Mouse (Mus musculus) right cerebral cortex, postnatal 10 days (tissue): ENCODE measurements around the gene Bpifb2.
A peak's percentile ranks its signal among the peaks of the same experiment; 100 is the strongest.
"Not testable (repeated sequence)": the region's sequence is repeated elsewhere in the genome, so short reads cannot be mapped to it uniquely, and the experiment has no call there.

Experiments
- DNase-seq, 2 experiments: peaks; one replicate each; pipeline ENCODE4 v3.0.0; 2021; ENCODE audit warnings: low spot score in 2 of 2

Gene Bpifb2

DNA sequence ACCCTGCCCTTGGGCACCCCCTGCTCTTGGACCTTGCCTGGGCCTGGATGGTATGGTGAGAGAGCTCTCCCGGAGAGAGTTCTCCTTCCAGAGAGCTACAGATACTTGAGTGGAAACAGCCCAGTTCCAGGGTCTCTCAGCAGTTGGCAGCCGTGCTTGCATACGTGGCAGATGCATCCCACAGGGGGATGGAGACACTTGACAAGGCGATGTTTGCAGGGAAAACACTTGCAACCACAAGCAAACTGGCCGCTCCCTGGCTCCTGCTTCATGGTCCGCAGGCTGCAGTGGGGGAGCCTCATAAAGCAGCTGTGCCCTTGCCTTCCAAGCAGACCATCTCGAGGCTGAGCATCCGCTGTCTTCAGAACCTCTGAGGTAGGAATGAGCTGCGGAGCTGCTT is at the start of gene Bpifb2:
Gene Bpifb2, plus strand, starts transcription at position 301 of the 400 bp plus-strand sequence.
- DNase-seq = no peak

DNA sequence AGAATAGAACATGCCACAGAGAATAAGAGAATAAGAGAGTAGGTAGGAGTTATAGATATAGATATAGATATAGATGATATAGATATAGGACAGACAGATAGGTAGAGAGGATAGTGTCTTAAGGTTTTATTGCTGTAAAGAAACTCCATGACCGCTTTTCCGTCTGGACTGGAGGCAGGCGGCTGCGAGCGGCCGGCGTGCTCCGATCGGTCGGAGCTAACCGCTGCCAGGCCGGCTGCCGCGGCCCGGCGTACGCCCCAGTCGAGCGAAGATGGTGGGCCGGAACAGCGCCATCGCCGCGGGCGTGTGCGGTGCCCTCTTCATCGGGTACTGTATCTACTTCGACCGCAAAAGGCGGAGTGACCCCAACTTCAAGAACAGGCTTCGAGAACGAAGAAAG is 48.9 kb upstream of the Bpifb2 start:
- not testable (repeated sequence) for DNase-seq

DNA sequence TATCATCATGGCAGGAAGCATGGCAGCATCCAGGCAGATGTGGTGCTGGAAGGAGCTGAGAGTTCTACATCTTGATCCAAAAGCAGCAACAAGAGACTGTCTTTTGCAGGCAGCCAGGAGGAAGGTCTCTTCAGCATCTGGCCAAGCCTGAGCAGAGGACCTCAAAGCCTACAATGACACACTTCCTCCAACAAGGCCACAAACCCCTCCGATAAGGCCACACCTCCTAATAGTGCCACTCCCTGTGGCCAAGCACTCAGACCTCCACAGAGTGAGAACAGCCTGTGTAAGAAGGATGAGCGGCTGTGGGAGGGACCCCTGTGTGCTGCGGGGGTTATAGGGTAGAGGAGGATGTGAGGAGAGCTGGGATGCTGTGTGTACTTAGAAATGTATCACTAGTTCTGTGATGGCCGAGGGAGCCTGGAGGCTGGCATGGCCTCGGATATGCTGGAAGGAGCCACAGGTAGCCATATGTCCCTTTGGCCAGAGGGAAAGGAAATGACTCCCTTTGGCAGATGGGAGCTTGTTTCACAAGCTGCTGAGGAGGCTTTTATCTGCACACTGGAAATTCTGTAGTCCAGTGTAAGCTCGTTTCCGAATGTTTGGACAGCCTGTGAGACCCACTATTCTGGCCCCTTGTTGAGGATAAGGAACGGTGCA is 47.5 kb upstream of the Bpifb2 start:
- DNase-seq = no peak

DNA sequence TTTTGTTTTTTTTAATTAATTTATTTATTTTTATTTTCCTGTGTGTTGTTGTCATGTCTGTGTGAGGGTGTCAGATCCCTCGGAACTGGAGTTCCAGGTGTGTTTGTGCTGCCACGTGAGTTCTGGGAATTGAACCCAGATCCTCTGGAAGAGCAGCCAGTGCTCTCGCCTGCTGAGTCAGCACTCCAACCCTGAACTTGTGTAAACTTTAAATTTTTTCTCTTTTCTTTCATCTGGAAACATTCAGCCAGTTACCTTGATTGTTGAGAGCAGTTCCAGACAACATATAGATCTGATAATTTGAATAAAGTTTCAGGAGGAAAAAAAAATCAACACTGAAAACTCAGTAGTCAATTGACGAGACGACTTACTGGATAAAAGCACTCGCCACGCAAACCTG is 46.1 kb upstream of the Bpifb2 start:
- DNase-seq = no peak

DNA sequence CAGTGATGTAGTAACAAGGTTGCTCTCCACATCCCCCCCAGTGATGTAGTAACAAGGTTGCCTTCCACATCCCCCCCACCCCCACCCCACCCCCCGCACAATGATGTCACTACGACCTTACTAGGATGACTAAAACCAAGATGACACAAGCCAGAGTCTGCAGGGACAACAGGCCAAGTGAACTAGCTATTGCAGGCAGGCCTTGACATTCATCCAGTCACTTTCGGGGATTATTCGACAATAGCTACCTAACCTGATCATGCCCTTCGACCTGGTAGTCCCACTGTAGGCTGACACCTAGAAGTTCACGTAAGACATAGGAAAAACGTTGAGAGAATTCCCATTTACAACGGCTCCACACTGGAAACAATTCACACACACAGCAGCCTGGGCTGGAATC is 41.6 kb upstream of the Bpifb2 start:
- no peak for DNase-seq

DNA sequence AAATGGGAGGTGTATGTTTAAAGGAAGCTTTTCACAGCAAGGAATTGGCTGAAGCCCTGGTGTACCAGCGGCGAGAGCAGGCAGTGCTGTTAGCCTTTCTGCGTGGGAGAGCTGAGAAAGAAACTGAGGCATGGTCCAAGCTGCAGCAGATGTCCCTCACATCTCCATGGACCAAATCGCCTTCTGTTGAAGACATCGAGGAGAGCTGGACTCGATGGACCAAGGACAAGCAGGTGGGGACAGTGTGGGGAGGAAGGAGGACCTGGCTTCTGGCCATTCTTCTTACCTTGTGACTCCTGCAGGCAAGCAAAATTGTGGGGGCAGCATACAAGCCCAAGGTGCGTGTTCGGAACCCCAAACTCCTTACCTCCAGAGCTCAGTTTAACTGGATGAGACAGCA is 32.0 kb upstream of the Bpifb2 start:
- DNase-seq = no peak

DNA sequence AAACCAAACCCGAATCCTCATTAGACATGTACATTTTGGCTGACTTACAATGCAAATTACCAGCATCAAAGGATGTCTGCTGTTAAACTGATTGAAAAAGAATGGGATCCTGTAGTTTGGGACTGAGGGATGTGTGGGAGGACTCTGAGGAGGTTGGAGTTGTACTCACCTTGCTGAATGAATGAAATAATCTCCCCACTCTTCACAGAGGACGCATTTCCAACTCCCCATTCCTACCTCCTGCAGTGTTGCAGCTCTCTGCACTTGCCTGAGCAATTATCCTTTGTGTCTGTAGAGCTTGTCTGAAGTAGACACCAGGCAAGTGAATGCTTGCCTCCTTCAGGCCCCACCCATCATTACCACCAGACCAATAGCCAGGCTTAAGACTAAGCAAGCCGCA is 26.5 kb upstream of the Bpifb2 start:
- DNase-seq = no peak

DNA sequence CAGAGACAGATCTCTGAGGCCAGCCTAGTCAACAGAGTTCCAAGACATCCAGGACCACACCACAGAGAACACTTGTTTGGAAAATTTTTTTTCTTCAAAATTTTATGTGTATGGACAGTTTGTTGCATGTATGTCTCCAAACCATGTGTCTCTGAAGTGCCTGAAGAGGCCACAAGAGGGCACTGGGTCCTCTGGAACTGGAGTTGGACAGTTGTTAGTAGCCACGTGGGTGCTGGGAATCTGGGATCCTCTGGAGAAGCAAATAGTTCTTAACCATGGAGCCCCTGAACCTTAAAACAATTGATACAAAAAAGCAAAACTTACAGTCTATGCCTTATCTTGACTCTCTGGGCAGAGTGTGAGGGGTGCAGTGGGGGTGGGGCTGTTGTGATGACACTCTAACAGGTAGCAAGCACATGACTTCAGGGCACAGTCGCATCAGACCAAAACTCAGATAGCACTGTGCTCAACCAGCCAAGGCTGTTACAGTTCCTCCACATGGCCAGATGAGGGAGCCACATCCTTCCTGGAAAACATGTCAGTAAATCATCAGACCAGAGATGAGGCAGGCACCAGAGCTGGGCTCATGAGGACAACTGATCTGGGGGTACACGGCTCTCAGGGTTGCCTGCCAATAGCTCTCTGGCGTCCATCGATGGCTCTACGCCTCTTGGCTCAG is 24.4 kb upstream of the Bpifb2 start:
- DNase-seq = no peak

DNA sequence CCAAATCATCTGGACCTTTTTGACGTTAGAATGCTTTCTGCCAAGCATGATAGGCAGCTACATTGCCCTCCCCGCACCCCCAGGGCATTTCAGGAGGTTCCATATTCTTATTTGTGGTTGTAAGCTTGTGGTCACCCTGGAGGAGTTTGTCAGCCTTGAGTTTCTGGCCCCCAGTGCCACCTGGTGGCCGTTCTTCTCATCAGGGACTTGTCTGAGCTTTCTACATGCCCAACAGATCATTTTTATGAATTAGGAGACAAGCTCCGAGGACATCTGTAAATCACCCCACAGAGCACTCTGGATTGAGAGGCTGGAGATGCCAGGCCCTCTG is 23.9 kb upstream of the Bpifb2 start:
- peak; percentile 53 to 71 for DNase-seq

DNA sequence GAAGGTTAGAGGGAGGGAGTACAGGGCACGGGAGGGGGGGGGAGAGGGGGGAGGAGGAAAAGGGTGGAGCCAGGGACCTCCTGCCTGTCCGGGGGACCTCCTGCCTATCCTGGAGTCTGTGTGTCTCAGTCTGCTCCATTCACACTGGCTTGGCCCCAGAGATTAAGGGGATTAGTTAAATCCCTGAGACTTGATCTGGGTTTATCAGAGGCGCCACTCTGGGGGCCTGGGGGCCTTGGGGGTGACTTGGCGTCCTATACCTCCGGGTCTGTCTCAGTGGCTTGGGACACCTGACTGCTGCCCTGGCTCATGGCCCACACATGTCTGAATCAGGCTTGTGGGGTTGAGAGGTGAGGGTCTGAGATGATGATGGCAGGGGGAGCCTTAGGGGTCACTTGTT is 21.3 kb upstream of the Bpifb2 start:
- no peak for DNase-seq

DNA sequence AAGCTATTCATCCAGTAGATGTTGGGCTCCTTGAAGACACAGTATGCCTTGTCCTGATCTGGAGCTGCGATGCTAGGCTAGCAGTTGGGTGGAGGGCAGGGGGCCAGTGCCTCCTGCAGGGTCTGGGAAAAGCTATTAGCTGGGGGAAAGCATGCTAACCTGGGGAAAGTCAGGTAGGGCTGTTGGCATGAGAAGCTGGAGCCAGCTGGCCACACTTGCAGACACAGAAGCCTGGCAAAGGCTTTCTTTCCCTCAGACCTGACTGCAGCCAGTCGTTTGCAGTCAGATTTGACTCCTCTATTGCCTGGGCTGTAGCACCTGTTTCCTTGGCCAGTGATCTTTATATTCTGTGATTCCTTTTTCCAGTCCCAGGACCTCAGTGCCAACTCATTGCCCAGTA is 15.3 kb upstream of the Bpifb2 start:
- no peak for DNase-seq

DNA sequence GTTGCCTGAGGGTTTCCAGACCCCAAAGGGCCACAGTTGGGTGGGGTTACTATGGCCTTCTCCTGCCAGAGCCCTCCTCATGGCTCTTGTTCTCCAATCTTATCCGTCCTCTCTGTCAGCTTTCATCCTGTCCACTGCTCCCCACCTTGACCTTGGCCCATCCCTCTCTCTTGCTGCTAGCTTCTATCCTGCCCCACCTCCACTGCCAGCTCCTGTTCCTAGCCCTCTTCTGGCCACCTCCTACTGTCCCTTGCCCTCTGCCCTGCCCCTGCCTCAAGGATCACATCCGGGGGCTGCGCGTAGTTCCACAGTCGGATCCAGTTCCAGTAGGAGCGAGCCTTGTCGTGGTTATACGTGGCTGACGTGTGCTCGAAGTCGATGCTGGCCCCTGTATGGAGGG is 14.5 kb upstream of the Bpifb2 start:
- no peak for DNase-seq

DNA sequence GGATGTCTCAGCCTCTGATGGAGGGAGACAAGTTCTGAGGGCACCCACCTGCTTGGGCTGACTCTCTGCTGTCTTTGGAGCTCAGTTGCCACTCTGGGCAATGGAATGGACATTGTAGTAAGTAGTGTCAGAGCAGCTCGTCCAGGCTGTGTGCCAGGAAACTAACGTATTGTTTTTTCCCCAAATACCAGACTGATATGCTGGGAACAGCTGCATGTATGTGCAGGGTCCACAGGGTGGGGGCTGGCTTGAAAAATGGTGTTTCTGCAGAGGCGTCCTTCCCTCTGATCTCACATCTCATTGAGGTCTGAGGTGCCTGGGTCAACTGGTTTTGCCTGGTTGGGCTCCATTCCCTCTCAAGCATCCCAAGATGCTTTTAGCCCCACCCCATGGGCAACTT is 14.1 kb upstream of the Bpifb2 start:
- no peak for DNase-seq

DNA sequence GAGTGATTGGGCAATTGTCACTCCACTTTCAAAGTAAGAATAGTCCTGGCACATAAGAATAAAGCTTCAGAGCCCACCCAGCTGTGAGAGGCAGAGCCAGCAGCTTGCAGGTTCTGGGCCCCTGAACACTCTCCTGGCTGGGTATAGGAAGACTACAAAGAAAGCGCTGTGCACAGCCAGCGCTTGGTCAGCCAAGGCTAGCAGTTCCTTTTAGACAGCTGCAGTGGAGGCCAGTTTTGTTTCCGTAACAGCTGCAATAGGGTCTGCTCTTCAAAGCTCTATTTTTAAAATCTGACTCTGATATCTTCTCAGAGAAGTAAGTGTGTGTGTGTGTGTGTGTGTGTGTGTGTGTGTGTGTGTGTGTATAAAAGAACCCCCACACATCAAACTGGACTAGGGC is 12.9 kb upstream of the Bpifb2 start:
- no peak for DNase-seq

DNA sequence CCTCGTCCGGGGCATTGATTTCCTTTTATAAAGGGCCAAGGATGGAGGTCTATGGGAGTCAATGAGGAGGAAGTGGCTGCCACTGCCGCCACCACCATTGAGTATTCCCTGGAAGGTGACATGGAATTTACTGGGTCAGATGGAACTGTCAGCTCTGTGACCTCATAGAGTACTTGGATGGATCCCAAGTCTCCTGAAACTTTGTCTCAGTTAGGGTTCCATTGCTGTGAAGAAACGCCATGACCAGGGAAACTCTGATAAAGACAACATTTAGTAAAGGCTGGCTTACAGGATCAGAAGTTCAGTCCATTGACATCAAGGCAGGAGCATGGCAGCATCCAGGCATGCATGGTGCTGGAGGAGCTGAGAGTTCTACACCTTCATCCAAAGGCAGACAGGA is 3.9 kb upstream of the Bpifb2 start, which contains the start of gene Sun5:
Gene Sun5, minus strand, starts transcription at position 101 of the 400 bp plus-strand sequence.
- no peak for DNase-seq

DNA sequence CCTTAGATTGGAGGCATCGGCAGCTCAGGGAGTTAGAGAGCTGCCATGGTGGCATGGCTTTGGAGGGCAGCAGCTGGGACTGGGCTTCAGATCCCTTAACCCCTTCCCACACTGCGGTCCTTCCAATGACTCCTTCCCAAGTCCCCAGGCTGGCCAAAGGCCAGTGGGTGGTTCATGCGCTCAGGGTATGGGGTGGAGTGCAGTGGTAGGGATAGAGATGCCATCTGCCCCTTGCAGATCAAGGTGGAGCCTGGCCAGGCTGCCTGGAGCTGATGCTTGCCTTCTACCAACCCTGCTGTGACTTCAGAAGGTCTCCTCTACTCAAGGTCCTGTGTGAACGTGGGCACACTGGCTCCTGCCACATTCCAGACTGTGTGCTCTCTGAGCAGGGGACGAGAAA is 24.3 kb downstream of the Bpifb2 start:
- DNase-seq = no peak

DNA sequence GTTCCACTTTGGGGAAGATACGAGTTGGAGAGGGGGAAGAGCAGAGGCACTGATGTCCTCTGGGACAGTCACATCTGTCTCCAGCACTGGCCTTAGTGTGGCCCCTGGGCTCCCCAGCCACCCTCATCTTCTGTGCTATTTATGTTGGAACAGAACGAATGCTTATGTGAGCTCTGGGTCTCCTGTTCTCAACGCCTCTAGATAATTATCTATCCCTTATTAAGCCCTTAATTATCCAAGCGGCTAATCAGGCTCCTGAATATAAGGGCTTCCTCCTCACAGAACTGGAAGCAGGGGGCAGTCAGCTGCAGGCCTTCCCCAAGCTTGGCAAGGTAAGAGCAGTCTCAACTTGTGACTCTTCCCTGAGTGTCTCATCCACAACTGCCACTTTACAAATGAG is 25.2 kb downstream of the Bpifb2 start, which contains the start of gene Bpifb6:
Gene Bpifb6, plus strand, starts transcription at position 301 of the 400 bp plus-strand sequence.
- DNase-seq = no peak

DNA sequence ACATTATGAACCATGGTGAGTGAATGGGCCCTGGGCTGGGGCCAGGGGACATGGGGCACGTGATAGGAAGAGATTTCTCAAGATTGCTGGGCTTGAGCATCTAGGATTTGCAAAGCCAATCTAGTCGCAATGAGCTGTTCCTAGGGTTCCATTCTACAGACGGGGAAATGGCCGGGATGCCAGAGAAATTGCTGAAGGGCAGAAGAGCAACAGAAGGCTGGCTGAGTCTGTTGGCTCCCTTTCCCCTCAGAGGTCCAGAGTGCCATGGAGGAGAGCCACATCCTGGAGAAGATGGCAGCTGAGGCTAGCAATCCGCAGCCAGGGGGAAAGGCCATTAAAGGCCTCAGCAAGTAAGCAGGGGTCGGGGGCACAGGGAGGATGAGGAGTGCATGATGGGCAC is 27.9 kb downstream of the Bpifb2 start:
- no peak for DNase-seq

DNA sequence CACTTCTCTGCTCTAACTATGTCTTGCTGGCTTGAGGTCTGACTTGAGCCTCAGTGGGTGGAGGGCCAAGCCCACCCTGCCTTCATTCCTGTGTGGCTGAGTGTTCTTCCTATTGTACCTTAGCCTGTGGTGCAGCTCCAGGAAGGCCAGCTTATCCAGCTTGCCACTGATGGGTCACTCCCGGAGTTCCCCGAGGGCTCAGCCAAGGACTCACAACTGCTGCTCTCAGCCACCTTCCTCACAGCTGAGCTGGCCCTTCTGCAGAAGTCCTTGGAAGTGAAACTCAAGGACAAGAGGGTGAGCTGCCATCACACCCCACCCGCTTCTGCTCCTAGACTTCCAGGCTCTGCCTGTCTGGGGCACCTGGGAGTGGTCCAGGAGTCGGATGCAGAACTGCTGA is 31.8 kb downstream of the Bpifb2 start:
- no peak for DNase-seq

DNA sequence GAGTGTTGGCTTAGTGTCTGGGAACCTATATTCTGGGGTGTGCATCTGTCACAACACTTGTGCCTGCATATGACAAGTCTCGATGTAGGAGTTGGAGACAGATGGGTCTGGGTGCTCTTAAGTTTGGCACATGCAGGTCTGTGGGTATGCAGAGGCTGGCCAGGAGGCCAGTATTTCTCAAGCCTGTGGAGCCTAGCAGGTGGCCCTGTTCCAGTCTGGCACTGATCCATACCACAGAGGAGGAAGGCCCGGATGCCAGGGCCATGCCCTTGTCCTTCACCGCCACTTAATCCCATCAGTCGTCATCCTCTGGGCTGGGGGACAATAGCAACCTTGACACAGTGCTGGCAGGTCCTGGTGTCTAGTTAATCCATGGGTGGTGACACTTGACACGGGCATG is 39.3 kb downstream of the Bpifb2 start:
- DNase-seq = peak; percentile 44 to 56

DNA sequence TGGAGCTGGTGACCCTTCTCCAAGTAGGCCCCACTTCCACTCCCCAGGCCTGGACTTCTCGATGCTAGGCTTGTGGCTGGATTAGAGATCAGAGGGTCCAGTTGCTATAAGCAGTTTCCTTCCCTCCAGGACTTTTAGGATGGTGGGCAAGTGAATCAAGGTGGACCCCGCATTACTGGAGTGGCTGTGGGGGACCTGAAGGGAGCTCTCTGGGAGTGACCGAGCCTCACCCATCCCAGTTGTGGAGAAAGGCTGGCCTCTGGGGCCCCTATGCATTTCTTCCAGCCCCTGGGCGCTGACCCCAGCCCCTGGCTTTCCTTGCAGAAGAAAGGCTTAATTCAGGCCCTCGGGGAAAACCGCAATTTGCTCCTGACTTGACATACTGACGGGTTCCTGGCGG is 43.1 kb downstream of the Bpifb2 start, which contains the start of gene Bpifb3:
Gene Bpifb3, plus strand, starts transcription at position 301 of the 400 bp plus-strand sequence.
- no peak for DNase-seq

DNA sequence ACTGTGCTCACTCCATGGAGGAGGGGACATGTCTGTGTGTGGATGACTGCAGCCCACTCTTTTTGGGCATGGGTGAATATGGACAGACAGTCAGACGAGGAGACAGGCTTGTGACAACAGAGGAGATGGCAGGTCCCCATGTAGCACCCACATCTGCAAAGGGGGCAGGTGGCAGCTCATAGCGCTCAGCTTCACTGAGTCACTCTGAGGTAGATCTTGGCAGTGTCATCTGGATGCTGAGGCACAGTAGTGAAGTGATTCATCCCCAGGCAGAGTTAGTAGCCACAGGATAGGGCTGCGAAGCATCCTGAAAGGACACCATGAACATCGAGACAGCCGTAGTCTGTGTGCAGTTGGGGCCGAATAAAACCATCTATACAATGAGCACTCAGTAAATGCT is 46.4 kb downstream of the Bpifb2 start:
- DNase-seq = no peak

DNA sequence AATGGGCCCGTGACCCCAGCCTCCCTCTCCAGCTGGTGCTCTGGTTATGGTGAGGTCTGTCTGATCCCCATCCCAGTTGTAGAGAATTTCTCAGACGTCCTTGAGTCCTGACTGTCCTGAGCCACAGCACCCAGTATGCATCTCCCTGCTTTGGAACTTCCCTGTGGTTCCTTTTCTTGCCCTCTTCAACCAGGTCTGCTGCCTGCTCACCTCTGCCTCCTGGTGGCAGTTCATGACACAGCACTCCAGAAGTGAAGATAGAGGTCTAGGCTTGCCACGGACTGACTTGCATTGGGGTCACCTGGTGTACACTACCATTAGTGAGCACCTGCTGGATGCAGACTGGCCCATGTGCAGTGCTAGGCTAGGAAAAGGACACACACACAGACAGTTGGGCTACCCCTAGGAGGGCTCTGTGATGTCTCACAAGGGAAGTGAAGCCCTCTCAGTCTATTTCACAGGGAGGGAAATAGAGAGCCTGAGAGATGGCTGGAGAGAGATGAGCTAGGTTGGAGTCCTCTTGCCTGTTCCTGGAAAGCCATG is 55.1 kb downstream of the Bpifb2 start:
- peak; percentile 38 to 50 for DNase-seq
